Mouse (Mus musculus) liver, adult 2 months (tissue): ENCODE data around the gene Sema4d.

ENCODE experiments used
- CTCF ChIP-seq: fragments of 200-500 bp; IDR thresholded peaks from 2 replicates; pipeline ENCODE4 v1.5.1; 2011; ENCODE audit warnings: low read depth, low read length, control low read depth
- POLR2A ChIP-seq: fragments of 200-500 bp; IDR thresholded peaks from 2 replicates; pipeline ENCODE4 v1.6.1; 2011; ENCODE audit warnings: low read length, control low read depth; ENCODE audit not compliant: insufficient read depth; ENCODE audit errors: extremely low read depth

- TF ChIP-seq CTCF (no peak), POLR2A (no peak)
Observed at GRCm38 (mm10) chr13:51799735-51800522, 6.4 kb upstream of the Sema4d start.
